Mouse (Mus musculus): ENCODE measurements around the gene Dek.

DNA sequence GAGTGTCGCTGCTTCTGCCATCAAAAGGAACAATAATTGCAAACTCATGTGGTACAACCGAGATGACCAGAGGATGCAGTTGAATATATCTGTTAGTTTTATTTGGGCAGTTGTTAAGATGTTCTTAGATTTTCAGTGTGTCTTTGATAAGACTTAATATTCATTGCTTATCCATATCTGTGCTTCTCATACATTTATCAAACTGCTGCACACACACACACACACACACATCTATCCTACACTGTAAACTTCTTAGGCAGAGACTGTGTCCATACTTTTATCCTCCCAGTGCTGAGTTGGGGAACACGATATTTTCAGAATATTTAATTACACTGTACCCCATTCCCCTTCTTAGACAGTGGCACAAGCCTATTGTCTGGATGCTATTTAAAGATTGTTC is 5.2 kb upstream of the Dek start:
- TF ChIP-seq POLR2A (IDR thresholded peaks at IDR 0.05; ENCODE audit: low read depth, low read length): no peak
- TF ChIP-seq CTCF (IDR thresholded peaks at IDR 0.05; ENCODE audit: borderline replicate concordance, insufficient read depth, low read length): no peak
